Mouse (Mus musculus): ENCODE measurements around the gene Chrm4. TPM values are rescaled to one million over a fixed set of nuclear protein-coding genes. Genes with fewer than 3 reads are reported as not detected.

Gene Chrm4
- total RNA-seq, 1 experiment from 2014 or later: not detected

GRCm38 (mm10) chr2:91934016-91934415 lies 7.0 kb downstream of the Chrm4 start:
- ATAC-seq (replicated peaks; ENCODE audit: insufficient number of reproducible peaks, low FRiP score, low TSS enrichment, poor library complexity, severe bottlenecking): no peak

- ATAC-seq (replicated peaks; ENCODE audit: insufficient number of reproducible peaks, low FRiP score, low TSS enrichment, poor library complexity, severe bottlenecking): no peak
Measured at GRCm38 (mm10) chr2:91934826-91935525, 7.9 kb downstream of the Chrm4 start.

DNA sequence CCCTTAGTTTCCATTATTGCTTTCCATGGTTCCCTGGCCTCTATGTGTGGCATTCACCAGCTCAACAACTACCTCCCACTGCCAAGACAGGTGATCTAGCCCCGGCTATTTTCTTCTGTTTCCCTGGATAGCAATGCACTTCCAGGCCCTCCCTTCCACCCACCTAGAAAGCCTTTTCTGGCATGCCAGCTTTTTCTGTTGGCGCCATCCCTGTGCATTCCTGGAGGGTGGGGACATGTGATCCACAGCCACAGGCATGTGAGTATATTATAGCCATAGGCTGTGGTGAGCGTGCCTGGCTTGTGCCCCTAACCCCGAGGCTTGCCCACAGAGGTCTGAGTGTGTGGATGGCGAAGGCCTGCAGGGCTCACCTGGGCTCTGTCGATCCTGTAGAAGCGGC lies 9.1 kb downstream of the Chrm4 start:
- no peak for ATAC-seq (replicated peaks; ENCODE audit: insufficient number of reproducible peaks, low FRiP score, low TSS enrichment, poor library complexity, severe bottlenecking)

- no peak for ATAC-seq (replicated peaks; ENCODE audit: insufficient number of reproducible peaks, low FRiP score, low TSS enrichment, poor library complexity, severe bottlenecking)
Measured at GRCm38 (mm10) chr2:91939303-91939935, 12.4 kb downstream of the Chrm4 start.

DNA sequence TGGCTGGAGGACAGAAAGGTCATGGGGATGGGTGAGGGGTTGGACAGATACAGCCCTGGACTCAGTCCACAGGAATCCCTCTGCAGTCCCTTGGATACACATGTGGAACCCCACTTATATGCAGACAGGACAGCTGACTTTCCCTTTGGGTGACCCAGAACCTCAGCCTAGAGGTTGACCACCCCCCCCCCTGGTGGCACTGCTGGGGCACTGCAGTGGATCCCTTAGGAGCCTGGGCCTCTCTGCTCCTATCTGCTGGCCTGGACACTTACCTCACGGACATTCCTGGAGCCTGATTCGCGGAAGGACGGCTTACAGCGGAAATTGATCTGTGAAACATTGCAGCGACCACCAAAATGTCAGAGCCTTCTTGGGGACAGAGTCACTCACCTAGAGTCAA lies 15.3 kb downstream of the Chrm4 start:
- no peak for ATAC-seq (replicated peaks; ENCODE audit: insufficient number of reproducible peaks, low FRiP score, low TSS enrichment, poor library complexity, severe bottlenecking)

- ATAC-seq (replicated peaks; ENCODE audit: insufficient number of reproducible peaks, low FRiP score, low TSS enrichment, poor library complexity, severe bottlenecking): peak; percentile 55
Measured at GRCm38 (mm10) chr2:91944170-91944950, 17.3 kb downstream of the Chrm4 start.

GRCm38 (mm10) chr2:91945483-91945882 lies 18.4 kb downstream of the Chrm4 start, which contains the start of gene Gm9821:
TSS of gene Gm9821 (plus strand) at chr2:91945703.
- no peak for ATAC-seq (replicated peaks; ENCODE audit: insufficient number of reproducible peaks, low FRiP score, low TSS enrichment, poor library complexity, severe bottlenecking)

DNA sequence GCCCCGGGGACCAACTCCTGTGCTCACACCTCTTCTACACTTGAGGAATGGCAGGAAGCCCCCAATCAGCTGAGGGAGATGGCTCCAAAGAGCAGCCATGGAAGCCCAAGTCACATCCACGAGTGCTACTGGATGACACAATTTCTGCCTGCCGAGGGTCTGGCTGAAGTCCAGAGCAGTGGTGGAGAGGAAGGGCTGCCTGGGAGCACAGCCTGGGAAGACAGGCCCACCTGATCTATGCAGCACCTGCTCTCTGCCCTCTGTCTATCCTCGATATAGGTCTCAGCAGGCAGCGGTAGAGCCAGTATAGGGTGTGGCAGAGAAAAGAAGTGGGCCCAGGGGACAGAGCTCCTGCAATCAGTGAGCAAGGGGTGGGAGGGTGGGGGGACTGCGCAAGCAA lies 19.8 kb downstream of the Chrm4 start:
- ATAC-seq (replicated peaks; ENCODE audit: insufficient number of reproducible peaks, low FRiP score, low TSS enrichment, poor library complexity, severe bottlenecking): no peak

DNA sequence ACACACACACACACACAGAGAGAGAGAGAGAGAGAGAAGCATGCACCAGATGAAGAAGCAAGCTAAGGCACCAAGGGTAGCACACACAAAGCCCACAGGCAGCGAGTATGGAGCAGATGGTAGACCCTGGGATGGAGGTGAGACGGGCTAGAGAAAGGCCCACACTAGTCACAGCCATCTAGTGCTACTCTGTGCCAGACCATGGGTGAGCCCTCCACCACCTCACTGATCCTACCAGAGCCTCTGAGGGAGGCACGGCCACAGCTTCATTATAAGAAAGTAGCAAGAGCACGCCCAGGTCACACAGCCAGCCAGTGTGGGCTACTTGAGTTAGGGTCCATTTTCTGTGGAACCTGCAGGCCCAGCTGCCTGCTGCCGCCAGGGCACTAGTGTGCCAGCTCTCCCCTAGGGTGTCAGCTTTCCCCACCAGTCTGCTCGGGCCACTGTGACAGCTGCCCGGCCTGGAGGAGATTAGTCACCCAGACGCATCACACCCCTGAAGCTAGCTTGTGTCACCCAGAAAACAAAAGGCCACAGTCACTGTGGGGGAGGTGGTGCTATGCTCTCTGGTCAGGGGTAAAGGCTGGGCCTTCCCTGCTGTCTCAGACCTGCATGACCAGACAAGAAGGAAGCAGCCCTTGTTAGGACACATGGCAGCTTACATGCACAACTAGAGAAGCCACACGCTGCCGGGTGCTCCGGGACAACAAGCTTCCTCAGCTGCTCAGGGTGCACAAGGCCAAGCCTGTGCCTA lies 20.5 kb downstream of the Chrm4 start:
- ATAC-seq (replicated peaks; ENCODE audit: insufficient number of reproducible peaks, low FRiP score, low TSS enrichment, poor library complexity, severe bottlenecking): peak; percentile 75

DNA sequence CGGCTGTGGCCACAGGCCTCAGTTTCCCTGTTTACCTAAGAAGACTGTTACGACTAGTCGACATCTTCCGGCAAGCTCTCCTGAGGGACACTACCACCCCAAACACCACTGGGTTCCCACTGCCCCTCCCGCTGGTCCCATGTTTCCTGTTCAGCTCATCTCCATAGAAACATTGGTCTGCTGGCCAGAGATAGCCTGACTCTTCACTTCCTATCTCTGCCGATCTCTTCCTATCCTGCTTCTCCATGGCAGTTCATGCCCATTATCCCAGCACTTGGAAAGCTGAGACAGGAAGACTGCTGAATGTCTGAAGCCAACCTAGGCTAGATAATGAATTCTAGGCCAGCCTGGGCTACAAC lies 21.1 kb downstream of the Chrm4 start:
- ATAC-seq (replicated peaks; ENCODE audit: insufficient number of reproducible peaks, low FRiP score, low TSS enrichment, poor library complexity, severe bottlenecking): peak; percentile 0; the same call in 1 of the 2 replicates

- no peak for ATAC-seq (replicated peaks; ENCODE audit: insufficient number of reproducible peaks, low FRiP score, low TSS enrichment, poor library complexity, severe bottlenecking)
Measured at GRCm38 (mm10) chr2:91948792-91949241, 21.8 kb downstream of the Chrm4 start.

DNA sequence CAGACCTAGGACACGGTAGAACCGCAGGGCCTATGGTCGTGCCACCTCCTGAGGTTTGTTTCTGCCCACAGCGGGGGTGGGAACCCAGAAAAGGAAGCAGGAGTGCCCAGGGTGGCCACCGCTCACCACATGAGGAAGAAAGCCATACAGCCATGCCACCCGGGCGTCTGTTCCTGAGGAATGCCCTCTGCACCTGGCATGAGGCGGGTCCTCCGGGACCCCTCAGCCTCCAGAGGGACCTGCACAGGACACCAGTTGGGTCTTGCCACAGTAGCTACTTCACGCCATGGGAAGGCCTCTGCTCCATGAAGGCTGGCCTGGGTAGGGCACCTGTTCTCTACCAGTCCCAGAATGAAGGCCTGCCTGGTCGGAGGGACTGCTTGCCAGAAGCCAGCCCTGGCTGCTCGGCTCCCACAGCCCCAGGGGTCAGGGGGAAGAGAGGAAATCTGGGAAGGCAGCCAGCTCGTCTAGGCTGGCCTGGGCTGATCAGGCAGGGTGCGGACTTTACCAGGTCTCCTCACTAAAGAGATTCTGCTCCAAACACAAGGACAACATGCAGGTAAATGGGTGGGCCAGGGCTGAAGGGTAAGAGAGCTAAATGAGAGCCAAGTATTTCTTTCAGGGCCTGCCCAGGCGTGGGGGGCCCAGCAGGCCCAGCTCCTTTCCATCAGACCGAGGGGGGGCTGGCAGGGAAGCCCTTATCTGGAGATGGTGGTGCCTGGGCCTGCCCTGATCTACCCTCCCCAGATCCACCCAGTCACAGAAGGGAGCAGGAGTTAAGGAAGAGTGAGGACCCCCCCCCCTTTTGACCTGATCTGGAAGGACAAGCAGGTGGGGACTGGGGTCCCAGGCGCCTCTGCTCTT lies 22.6 kb downstream of the Chrm4 start:
- ATAC-seq (replicated peaks; ENCODE audit: insufficient number of reproducible peaks, low FRiP score, low TSS enrichment, poor library complexity, severe bottlenecking): no peak

GRCm38 (mm10) chr2:91950275-91951085 lies 23.4 kb downstream of the Chrm4 start:
- peak; percentile 48 for ATAC-seq (replicated peaks; ENCODE audit: insufficient number of reproducible peaks, low FRiP score, low TSS enrichment, poor library complexity, severe bottlenecking)

DNA sequence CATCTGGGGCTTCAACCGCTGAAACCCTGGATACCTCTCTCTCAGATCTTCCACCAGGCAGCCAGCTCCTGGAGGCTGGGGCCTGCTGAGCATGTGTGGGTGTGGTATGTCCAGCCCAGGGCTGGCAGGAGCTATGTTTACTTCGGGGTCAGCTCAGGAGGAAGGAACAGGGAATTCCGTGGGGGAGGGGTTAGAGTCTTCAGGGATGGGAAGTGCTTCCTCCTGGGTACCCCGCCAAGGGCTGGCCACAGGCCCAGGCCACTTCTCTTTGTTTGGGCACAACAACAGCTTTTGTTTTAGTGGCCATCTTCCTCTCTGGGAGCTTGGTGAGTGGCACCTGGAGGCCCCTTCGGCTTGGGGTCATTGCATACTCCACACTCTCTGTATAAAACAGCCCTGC lies 26.8 kb downstream of the Chrm4 start:
- ATAC-seq (replicated peaks; ENCODE audit: insufficient number of reproducible peaks, low FRiP score, low TSS enrichment, poor library complexity, severe bottlenecking): no peak

DNA sequence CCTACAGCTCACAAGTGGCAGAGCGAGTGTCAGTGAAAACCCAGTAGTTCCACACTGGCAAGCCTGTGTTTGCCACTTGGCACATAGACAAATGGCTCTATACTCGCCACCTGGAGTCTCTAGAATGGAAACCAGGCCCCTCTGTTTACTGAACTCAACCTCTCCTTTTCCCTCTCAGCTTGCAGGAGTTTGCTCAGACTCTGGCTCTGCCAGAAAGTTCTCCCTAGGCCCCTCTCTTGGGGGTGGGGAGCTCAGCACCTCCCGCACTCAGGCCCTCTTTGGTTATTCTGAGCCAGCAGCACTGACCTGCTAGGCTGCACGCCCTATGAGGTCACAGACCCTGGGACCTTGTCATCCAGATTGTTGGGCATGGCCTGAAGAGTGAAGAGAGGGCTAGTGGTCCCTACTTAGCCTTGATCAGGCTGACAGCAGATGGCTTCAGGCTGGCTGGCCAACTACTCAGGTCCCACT lies 28.1 kb downstream of the Chrm4 start:
- ATAC-seq (replicated peaks; ENCODE audit: insufficient number of reproducible peaks, low FRiP score, low TSS enrichment, poor library complexity, severe bottlenecking): no peak

DNA sequence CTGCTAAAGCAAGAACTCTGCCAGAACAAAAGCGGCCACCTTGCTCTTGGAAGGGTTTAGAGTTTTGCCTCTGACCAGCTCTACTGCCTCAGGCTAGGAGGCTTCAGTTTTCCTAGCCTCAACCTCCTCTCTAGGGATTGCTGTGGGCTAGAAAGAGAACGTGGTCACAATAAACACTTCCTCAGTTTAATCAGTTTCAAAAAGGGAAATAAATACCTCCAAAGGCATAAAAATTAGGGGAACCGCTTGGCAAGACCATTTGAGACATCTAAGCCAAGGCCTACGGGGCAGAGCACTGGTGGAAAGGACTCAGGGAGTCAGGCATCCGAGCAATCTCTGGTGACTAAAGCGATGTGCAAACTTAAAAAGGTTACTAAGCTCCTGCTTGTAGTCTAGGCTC lies 28.8 kb downstream of the Chrm4 start:
- no peak for ATAC-seq (replicated peaks; ENCODE audit: insufficient number of reproducible peaks, low FRiP score, low TSS enrichment, poor library complexity, severe bottlenecking)

DNA sequence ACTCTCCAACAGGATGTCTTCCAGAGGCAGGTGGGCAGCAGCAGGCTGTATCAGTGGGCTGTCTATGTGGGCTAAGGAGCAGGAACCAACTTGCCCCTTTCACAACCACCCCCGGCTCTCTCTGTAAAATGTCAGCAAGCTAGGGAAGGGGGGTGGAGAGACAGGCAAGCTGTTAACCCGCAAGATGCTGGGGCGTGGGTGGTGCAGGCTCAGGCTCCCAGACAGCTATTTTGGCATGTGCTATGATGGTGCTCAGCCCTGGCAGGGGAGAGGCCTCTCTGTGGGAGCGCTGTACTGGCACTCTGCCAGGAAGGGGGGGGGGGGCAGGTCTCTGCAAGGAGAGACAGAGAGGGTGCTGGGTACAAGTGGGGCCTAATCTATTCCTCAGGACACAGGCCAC lies 30.0 kb downstream of the Chrm4 start:
- no peak for ATAC-seq (replicated peaks; ENCODE audit: insufficient number of reproducible peaks, low FRiP score, low TSS enrichment, poor library complexity, severe bottlenecking)

Data from monocyte, adult 5-6 weeks (primary cell).